Mouse (Mus musculus): ENCODE results near the gene Wapl.

The Wapl gene

DNA sequence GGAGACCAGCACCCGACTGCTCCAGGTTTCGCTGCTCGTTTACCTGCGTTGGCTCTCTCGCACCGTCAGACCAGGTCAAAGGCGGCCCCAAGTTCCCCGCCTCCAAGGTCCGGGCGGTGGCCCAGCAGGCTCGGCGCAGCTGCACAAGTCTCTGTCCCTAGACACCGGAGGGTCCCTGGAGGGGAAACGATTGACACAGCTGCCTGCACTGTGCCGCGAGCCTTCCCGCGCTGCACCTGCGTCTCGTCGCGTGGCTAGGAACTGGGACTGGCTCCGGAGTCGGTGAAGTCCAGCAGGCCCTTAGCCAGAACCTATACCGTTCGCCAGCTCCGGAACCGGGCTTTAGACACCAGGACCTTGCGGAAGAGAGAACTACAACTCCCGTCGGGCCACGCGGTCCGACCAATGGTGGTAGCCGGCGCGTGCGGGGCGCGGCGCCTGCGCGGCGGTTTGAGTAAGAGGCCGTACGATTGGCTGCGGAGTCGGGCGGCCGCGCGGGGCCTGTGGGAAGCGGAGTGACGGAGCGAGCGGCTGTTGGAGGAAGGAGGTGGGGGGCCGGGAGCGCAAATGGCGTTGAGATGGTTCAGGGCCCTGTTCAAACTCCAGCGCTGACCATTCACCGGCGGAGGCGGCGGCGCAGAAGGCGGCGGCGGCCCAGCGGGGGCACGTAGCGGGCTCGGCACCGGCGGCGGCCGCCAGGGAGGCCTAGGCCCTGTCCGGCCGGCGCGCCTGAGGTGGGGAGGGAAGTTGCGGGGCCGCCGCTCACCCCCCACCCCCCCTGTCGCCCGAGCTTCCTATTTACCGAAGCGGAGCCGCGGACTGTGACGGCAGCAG lies at the start of gene Wapl:
Gene Wapl (plus strand): TSS at position 534 of the 834 bp plus-strand sequence.
- peak; percentile 94 to 98 for DNase-seq (ENCODE audit: low spot score in 2 of 2)

DNA sequence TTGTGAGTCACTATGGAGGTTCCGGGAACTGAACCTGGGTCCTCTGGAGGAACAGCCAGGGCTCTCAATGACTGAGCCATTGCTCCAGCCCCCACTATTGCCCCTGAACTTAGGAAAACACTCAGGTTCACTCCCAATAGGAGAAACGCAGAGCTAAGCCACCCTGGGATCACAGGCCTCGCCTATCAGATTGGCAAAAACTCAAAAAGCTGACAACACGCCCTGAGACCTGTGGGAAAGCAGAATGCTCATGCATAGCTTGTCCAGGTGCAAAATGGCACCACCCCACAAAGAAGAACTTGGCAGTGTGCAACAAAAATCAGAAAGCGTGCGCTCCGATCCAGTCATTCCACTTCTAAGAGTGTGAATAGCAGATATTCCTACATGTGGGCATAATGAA lies 46.9 kb upstream of the Wapl start:
- DNase-seq (ENCODE audit: low spot score in 2 of 2) = no peak

DNA sequence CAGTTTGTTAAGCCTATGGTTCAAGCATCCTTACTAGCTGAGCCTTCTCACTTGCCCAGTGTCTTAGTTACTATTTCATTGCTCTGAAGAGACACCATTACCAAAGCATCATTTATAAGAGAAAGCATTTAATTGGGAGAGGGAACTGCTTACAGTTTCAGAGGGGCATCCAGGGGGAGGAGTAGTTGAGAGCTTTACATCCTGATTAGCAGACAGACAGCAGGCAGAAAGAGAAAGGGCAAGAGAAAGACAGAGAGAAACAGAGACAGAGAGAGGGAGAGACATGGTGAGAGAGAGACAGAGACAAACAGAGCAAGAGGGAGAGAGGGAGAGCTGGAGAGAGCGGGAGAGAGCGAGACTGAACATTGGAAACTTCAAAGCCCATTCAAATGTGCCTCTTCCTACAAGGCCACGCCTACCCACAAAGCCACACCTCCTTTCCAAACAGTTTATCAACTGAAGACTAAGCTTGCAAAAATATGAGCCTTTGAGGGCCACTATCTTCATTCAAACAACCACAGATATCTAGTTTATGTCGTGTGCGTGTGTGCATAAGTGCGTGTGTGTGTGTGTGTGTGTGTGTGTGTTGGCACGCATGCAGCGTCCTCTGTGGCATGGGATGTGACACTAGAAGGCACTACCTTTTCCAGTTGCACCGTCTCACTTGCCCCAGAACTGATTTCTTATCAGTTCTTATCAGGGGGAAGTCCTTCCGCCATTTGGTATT lies 40.8 kb upstream of the Wapl start:
- DNase-seq (ENCODE audit: low spot score in 2 of 2) = no peak

DNA sequence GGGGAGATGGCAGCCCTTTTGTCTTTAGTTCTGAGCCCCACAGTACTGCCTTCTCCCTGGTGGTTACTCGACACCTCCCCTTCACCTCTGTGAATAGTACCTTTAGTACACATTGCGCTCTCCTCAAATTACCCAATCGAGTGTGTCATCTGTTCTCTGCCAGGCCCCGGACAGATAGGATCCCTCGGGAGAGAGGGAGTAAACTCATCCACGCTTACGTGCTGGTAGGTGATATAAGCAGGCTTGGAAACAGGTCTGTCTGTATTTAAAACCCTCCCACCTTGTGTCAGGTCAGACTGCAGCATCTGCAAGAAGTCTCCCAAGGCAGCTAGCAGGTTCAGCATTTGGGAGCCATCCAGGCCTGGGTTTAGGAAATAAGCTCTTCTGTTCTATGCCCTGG lies 38.5 kb upstream of the Wapl start:
- no peak for DNase-seq (ENCODE audit: low spot score in 2 of 2)

DNA sequence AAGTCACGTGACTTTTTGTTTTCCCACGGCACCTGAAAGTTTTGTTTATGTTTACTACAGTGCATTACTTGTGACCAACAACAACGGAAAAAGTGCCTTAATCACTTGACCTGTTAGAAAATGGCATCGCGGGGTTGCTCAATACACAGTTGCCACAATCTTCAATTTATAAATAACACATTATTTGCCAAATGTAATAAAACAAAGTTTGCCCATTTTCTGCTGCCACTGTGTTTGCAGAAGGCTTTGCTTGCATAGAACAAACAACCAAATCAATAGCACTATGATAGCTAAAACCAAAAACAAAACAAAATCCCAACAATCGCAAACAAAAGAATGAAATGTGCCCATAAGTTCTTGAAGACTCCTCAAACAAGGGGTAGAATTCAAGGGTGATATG lies 38.0 kb upstream of the Wapl start:
- DNase-seq (ENCODE audit: low spot score in 2 of 2) = no peak

DNA sequence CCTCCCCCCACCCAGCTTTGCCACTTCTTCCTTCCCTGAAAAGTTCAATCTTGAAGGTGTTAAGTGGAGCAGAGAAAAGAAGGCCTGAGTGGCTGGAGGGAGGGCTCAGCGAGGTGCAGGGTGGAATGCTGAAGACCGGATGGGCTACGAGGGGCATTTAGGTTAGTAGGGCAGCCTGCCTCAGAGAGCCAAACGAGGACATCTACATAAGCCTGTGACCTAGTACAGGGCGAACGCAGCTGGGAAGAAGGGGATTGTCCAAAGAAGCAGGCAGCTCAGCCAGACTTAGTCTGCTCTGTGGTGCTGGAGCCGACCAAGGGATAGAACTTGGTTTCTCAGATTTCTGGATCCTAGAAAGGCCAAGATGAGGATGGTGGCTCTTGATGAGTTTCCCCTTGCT lies 29.6 kb upstream of the Wapl start:
- DNase-seq (ENCODE audit: low spot score in 2 of 2) = no peak

DNA sequence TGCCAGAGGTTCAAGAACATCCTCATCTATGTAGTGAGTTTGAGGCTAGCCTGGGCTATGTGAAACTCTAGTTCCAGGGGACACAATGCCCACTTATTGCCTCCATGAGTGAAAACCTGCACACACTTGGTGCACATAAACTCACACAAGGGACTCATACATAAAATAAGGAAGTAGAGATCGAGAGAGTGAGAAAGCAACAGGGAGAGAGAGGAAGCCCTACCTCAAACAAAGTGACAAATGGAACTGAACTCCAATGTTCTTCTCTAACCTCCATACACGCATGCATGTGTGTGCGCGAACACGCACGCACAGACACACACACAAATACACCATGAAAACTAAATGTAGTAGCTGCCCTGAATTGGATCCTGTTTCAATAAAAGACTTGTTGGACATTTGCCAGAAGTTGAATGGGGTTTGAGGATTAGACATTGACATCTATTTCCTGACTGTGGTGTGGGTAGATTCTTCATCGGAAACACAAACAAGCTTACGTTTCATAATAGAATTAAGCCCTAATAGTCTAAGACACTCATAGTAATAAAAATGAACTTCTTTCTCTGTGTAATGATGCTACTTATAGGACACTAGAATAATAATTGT lies 25.8 kb upstream of the Wapl start:
- DNase-seq (ENCODE audit: low spot score in 2 of 2) = no peak

DNA sequence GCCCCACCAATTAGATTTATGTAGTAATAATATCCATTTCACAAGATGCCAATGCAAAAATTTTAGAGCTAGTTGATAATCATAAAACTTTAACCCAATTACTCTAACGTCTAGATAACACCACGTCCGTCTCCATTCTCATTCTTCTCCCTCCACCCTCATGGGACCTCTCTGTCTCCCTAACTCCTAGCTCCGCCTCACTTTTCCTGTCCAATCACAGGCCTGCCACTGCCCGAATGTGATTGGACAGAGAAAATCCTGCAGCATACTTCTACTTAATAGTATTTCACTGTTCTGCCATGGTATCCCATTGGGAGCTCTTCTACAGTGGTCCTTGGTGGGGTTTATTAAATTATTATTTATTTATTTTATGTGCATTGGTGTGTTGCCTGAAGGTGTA lies 16.6 kb upstream of the Wapl start:
- DNase-seq (ENCODE audit: low spot score in 2 of 2) = no peak

DNA sequence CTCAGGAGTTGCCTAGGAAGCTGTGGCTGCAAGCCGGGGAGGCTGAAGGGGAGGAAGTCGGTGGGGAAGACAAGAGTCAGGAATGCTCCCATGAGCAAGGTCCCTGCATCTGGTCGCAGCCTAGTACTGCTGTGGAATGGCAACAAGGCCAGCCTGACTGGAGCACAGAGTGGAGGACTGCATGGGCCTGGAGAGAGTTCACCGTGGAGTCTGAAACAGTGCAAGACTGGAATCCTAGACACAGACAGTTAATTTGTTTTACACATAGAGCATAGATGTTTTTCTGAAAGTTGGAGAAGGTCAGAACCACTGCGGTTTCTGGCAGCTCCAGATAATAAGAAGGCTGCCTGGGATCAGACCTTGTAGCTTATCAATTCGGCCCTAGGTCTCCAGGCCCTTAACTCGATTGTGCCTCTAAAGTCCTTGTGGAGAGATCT lies 13.4 kb upstream of the Wapl start:
- no peak for DNase-seq (ENCODE audit: low spot score in 2 of 2)

DNA sequence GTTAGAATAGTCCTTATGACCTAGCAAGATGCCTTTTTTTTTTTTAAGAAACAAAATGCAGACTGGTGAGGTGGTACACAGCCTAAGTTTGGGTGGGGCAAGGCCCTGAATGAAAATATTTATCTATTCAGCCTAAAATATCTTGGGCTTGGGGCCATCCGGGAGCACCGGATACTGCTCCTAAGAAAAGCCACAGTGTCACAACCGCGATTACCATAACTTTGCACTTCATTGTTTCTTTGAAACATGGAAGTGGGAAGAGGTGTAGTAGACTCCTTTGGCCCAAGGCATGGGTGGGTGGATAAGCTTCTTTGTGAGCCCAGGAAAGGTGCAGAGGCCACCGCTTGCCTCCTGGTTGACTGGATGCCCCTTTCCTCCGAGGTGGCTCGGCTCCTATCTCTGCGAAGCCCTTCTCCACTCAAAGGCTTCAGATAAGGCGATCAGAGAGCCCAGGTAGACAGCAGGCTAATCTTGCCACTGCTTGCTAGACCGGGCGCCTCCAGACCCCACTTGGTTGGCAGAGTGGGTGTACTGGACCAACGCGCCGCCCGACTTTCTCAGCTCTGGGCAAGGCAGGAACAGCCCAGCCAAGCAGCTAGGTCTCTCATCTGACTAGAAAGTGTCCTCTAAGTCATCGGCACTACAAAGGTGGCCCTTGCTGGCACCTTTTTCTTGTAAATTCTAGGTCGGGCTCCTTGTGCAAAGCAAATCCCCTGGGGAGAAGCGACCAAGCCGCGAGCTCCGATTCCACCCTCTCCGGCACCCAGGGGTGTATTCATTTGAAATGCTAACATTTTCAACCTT lies 12.7 kb upstream of the Wapl start:
- no peak for DNase-seq (ENCODE audit: low spot score in 2 of 2)

DNA sequence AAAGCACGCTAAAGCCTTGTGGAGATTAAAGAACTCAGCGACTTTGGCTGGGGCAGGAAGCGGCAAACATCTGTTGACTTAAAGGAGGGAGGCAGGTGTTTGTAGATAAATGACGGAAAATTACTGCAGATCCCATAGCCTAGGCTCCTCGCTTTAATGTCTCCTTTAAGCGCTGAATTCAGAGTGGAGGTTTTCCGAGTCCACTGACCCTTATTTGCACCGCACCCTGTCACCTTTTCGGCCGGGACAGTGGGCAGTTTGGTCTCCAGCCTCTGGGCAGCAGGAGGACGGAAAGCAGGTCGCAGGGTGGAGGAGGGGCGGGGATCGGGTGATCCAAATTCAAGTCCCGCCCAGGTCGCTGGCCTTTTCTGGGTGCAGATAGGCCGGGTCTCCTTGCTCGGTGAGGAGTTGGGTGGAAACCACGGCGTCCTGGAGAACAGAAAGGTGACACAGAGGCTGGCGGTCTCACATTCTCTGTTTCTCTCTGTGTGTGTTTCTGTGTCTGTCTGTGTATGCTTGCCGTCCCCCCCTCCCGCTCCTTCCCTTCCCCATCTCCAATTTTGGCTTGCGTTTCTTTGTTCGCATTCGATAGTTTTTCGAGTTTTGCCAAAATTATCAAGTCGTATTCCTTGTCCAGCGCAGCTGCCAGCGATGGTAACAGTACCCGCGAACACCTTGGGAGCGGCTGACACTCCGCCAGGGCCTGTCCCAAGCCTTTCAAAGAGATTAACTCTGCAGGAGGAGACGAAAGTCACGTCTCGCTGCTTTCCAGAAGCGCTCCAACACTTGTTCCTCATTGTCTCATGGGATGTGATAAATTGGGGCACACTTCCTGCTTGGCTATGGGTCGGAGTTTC lies 11.9 kb upstream of the Wapl start:
- peak in 1 of 2 experiments; percentile 26 for DNase-seq (ENCODE audit: low spot score in 2 of 2)

DNA sequence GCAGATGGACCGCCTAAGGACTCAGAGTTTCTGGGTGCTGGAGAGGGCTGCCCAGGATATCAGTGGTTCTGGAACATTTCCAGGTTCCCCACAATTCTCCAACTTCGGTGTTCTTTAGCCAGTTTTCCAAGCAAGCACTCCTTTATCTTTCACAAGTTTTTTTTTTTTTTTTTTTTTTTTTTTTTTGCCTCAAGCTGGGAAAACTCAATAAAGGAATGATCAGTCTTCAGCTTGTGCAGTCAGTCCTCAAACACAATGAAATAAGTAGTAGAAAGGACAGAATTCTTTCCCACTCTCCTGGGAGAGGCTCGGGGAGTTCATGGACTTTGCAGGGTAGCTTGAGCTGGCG lies 11.3 kb upstream of the Wapl start:
- DNase-seq (ENCODE audit: low spot score in 2 of 2) = no peak

DNA sequence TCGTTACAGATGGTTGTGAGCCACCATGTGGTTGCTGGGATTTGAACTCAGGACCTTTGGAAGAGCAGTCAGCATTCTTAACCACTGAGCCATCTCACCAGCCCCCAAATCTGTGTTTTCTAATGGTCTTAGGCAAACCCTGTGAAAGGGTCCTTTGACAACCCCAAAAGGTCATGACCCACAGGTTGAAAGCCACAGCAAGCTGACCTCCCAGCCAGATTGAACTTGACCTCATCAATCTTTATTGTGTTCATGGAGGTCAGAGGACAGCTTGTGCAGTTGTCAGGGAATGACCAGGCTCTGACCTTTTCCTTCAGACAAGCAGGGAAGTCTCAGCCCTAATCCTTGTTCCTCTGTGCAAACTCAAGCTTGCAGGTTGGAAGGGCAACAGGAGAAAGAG lies 10.3 kb upstream of the Wapl start:
- no peak for DNase-seq (ENCODE audit: low spot score in 2 of 2)

DNA sequence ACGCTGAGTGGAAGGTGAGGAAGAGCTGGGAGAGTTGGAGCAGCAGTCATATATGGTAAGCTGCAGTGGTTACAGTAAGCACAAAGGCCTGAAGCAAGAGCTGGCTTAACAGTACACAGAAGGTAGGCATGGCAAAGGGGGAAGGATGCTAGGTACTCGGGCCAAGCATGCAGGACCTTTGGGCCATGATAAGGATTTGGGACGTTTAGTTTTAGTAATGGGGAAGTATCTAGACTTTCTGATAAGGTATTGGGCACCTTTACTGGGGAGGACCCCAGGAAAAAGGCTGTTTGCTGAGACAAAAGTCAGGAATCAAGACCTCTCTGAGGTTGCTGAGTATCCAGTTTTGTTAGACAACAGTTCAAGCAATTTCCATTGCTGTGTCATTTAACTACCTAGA lies 4.6 kb upstream of the Wapl start:
- DNase-seq (ENCODE audit: low spot score in 2 of 2) = no peak

DNA sequence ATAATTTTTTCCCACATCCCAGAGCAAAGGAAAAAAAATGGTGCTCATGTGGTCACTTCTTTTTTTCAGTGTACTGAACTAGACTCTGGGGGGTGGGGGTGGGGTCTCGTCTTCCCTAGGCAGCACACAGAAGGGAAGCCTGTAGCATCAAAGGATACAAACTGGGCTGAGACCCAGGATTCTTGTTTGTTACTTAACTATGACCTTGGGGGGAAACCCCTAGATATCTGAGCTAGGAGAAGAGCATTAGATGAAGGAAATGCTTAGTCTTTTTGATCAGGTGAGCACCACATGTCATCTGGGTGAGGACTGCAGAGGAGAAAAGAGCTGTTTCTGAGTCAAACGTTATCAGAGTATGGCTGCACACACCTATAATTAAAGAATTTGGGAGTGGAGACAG lies 3.5 kb upstream of the Wapl start:
- no peak for DNase-seq (ENCODE audit: low spot score in 2 of 2)

DNA sequence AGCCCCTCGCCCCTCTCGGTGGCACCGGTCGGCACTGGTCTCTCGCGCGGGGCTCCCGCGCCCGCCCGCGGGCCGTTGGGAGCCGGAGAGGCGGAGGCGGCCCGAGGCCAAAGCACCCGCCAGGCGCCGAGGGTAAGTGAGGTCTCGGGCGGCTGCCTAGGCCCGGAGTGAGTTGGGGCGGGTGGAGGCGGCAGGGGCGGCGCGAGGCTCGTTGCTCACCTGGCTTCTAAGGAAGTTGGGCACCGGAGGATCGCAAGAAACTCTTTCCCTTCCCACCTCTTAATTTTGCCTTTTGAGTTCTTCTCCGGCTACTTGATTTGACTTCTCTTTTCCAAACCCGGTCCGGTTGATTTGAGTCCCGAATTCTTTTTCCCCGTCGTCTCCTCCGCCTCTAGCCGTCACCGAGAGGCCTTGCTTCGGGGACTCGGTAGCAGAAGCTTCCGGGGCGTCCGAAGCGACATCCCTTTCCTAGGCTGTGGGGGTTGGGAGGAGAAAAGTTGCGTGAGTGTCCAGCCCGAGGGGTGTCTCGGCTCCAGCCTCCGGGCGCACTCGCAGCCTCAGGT lies 582 bp downstream of the Wapl start:
- peak in 1 of 2 experiments; percentile 32 for DNase-seq (ENCODE audit: low spot score in 2 of 2)

DNA sequence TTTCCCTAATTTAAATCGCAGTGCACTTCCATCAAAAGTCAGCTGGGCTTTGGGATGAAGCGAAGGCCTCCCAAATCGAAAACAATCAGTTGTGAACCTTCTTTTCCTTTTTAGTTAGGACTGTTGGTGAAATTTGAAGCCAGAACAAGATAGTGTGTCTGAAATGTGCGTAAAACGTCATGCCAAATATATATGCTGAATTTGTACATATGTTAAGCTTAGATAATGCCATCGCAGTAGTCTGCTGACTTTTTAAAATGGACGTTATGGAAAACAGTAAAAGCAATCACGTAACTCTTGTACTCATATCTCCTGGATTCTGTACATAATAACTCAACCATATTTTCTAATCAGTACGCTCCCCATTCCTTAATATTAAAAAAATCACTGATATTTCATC lies 1.2 kb downstream of the Wapl start:
- no peak for DNase-seq (ENCODE audit: low spot score in 2 of 2)

DNA sequence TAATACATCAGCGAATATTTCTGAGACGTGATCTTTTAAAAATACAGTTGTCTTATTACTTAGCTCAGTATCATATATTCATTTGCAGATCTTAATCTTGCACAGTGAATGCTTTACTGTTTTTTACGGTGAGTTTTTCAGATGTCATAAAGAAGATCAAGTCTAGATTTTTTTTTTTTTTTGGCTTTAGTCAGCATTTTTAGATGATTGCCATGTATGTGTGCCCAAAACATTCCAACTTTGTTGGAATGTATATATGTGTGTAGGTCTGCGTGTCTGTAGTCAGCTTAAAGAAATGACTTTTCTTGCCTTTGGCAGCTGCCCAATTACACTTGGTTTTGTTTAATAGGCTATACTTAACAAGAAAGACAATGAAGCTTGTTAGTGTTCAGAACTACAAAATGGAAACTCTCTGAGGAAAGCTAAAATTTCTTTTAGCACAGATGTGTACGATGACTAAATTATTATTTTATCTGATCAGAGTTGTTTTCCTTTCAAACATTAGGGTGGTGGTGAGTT lies 1.7 kb downstream of the Wapl start:
- no peak for DNase-seq (ENCODE audit: low spot score in 2 of 2)

DNA sequence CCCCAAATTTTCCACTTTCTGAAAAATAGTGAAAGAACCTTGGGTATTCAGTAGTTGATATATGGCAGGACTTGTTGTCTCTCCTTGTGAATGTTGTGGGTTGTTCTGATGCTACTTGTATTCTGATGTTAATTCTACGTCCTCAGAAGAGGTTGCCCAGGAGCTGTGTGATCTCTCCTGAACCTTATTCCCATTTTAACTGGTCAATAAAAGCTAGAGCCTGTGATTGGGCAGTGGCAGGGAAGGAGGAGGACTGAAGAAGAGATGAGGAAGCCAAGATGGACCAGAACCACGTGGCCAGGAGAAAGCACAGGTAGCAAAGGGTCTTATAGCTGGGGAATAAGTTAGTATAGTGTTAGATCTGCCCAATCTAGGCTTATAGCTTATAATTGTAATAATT lies 7.1 kb downstream of the Wapl start:
- DNase-seq (ENCODE audit: low spot score in 2 of 2) = no peak

DNA sequence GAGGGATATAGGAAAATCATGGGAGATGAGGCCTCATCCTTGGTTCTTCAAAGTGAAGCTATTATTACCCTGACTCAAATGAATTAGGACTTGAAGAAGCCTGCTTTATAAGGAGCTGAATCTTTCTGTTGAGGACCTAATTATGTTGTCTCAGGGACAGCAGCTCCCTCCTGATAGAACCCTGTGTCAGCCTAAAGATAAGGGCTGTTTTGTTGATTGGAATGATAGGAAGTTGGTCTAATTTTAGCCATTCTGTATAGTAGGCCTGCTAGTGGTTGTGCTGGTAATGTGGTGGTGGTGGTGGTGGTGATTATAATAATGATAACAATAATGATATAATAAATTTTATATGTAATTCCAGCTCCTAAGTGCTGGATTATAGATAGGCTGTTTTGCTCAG lies 11.3 kb downstream of the Wapl start:
- no peak for DNase-seq (ENCODE audit: low spot score in 2 of 2)

DNA sequence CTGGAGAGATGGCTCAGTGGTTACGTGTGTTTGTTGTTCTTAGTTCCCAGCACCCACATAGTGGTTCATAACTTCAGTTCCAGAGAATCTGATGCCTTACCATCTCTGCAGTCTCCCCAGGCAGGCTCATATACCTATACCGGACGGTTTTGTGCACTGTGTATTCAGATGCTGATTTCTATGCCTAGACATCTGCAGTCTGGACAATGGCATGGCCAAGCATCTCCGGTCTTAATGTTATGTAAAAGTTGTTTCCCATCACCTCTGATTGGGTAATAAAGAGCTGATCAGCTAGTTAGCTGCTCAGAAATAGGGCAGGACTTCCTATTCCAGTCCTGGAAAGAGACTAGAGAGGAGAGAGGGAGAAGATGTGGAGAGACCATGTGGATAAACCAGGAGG lies 20.2 kb downstream of the Wapl start:
- DNase-seq (ENCODE audit: low spot score in 2 of 2) = no peak

Measured in frontal cortex, postnatal 10 days (tissue).